Mouse (Mus musculus): ENCODE results near the gene Acsf2.

- TF ChIP-seq CTCF (IDR thresholded peaks at IDR 0.05; ENCODE audit: borderline replicate concordance, control insufficient read depth, extremely low read depth, insufficient read depth, low read length, poor library complexity) (0 out of 2 replicates have a peak, but pooled peaks have one; percentile 51), POLR2A (IDR thresholded peaks at IDR 0.05; ENCODE audit: control insufficient read depth, extremely low read depth, insufficient read depth, low read length, poor library complexity) (no peak)
Measured at GRCm38 (mm10) chr11:94543932-94544331, 57.7 kb downstream of the Acsf2 start.

Measured in thymus, adult 2 months (tissue).